Mouse (Mus musculus) heart, postnatal 25 days (tissue): ENCODE results near the gene Gm49510. TPM values are rescaled to one million over a fixed set of nuclear protein-coding genes. Genes with fewer than 3 reads are reported as not detected.
A peak's percentile ranks its signal among the peaks of the same experiment; 100 is the strongest.

Experiments used
- DNase-seq: peaks from one replicate; pipeline ENCODE4 v3.0.0; 2022; ENCODE audit warnings: low spot score
- intact Hi-C: fragments of 180-260 bp; cut with DNase I; formaldehyde crosslinking; loops from one replicate; pipeline ENCODE4 v1.15.1; 2025
- microRNA-seq: library from miRNA; unstranded; fragments of <30 nt; microRNA quantifications from one replicate; pipeline ENCODE4 v1.2.0, GENCODE M21; 2022
- total RNA-seq, 2 experiments: library from RNA; stranded (reverse); gene quantifications; 2 replicates each; pipeline ENCODE4 v1.2.3; 2021

Gm49510 gene
- total RNA-seq, 2 experiments from 2014 or later: 0.18 TPM; not detected in 1

DNA sequence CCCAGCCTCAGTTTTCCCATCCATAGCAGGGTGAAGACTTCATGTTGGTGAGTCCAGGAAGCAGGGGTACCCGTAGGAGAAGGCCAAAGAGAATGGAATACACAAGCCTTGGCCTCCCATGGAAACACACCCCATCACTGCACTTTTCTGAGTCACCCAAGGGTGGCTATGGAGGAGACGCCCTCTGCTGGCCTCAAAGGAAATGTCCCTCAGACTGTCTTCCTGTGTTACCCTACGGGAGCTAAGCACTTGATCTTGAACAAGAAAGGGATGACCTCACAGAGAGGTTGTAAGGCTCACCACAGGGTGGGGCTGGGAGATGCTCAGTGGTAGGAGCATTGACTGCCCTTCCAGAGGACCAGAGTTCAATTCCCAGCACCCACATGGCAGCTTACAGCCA lies 32.1 kb downstream of the Gm49510 start:
- intact Hi-C loops: loop anchor here (1.0 kb wide), 1 partner anchor 16 kb away; no protein-coding TSS in a partner anchor
- DNase-seq: no peak

- DNase-seq: peak; percentile 70
- intact Hi-C loops: no loop called here
Measured at GRCm38 (mm10) chr15:78934784-78935320, 35.4 kb downstream of the Gm49510 start, which contains the start of gene Nol12. Gene Nol12 (plus strand): TSS chr15:78934933.

- DNase-seq: no peak
- intact Hi-C loops: no loop called here
Measured at GRCm38 (mm10) chr15:78936403-78936802, 36.9 kb downstream of the Gm49510 start.

DNA sequence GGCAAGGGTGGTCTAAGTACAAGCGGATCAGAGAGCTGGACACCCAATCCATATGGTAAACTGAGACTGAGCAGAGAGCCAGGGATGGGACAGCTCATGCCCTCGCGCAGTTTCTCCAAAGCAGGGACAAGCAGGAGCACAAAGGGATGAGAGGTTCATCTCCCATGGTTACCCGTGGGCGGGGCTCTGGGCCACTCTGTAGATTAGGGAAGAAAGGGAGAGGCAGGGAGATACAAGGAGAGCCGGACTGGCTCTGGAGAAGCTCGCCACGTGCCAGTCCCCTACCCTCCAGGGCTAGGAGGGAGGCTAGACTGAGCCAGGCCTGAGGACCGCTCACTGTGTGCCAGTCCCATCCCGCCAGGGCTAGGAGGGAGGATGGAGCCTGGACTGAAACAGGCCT lies 37.8 kb downstream of the Gm49510 start:
- intact Hi-C loops: no loop called here
- DNase-seq: no peak

DNA sequence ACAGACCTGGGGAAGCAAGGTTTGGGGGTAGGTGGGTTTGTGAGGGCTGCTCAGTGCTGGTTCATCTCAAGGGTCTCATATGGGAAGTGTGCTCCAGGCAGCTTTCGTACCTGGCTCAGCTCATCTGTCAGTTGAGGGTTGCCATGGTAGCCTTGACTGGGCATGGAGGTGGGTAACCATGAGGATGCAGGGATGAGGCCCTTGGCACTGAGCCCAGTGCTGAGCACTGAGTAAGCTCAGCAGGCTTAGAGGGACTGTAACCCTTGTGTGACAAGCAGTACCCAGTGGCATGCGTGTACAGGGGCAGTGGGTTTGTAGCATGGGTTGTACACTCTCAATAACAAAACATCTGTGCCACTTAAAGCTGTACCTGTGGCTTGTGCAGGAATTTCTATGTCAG lies 38.5 kb downstream of the Gm49510 start:
- DNase-seq: no peak
- intact Hi-C loops: no loop called here

- intact Hi-C loops: no loop called here
- DNase-seq: no peak
Measured at GRCm38 (mm10) chr15:78940325-78940724, 40.9 kb downstream of the Gm49510 start.

DNA sequence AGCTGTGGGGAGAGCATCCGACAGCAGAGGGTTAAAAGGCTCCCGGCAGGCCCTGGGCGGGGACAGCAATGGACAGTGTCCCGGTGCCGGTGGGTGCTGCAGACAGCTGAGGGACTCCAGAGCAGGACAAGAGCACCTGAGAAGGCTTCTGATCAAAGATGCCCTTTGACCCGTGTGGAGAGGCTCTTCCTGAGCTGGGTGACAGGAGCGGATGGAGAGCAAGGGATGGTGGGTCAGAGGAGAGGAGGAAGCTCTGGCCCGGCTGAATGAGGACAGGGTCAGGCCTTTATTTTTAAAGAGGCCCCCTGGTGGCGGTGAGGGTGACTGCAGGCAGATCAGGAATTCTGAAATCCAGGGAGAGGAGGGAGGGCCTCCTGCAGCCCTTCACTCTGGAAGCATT lies 43.2 kb downstream of the Gm49510 start:
- peak; percentile 65 for DNase-seq
- intact Hi-C loops: loop anchor here (1.0 kb wide), 1 partner anchor 27 kb away; no protein-coding TSS in a partner anchor

GRCm38 (mm10) chr15:78946232-78946631 lies 46.8 kb downstream of the Gm49510 start:
- intact Hi-C loops: no loop called here
- no peak for DNase-seq

- DNase-seq: peak; percentile 83
- intact Hi-C loops: no loop called here
Measured at GRCm38 (mm10) chr15:78947657-78948056, 48.2 kb downstream of the Gm49510 start, which contains the start of gene Triobp. Gene Triobp (plus strand): TSS chr15:78947724.

DNA sequence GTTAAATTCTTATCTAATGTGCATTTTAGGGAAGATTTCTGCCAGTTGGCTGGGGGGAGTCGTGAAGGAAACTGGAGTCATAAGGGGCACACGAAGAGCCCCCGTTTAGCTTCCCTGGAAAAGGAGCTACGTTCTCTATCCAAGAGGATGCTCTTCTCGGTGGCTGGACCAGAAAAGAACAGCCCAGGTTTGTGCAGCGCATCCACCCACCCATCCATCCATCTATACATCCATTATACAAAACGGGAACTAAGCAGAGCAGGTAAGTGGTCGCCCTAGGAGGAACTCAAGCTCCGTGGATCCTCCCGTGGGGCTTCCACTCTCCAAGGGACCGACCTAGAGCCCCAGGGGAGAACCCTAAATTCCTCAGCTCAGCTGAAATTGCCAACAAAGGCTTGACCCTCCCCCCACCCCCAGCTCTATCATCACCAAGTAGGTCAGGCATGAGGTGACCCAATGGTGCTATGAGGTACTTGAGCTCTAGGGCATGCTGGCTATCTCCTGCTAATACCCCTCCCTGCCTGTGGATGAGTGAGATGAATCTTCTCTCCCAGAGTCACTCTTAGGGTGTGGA lies 48.8 kb downstream of the Gm49510 start:
- intact Hi-C loops: no loop called here
- no peak for DNase-seq

DNA sequence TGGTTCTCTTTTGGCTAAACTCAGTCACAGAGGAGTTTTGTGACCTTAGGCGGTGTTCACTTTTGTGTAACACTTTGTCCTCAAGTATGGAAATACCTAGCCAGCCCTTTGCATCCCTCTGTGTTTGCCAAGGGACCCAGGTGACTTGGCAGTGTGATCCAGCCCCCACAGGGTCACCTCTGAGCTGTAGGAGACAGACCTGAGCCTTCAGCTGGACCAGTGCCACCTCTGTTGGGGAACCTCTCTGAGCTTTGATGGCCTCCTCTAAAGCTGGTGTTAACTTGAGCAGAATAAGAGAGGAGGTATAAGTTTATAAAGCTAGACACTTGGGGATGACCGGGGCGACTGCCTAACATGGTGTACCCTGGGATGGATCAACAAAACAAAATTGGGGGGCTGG lies 49.4 kb downstream of the Gm49510 start:
- no peak for DNase-seq
- intact Hi-C loops: no loop called here

DNA sequence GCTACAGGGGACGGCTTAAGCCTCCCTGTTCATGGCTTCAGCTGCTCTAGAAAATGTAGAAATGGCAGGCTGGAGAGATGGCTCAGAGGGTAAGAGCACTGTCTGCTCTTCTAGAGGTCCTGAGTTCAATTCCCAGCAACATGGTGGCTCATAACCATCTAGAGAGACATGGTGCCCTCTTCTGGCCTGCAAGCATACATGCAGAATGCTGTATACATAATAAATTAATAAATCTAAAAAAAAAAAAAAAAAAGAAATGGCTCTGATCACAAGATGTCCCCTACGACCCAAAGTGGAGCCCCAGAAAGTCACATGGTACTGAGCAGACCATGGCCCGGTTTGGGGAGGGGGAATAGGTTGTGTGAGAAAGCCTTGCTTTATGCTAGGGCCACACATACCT lies 56.2 kb downstream of the Gm49510 start:
- DNase-seq: no peak
- intact Hi-C loops: no loop called here

DNA sequence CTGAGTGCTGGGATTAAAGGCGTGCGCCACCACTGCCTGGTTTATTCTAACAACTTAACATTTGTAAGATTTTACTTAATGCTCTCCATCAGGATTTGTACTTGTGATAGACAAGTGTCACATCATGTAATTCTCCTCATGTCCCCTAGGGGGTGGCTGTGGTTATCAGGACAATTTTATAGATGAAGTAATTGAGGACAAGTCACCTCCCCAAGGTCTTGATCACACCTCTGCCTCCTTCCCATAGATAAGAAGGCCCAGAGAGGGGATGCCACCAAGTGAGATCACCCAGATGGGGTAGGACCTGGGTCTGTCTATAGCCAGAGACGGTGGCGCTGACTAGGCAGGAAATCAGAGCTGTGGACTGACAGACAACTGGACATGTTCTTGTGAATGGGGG lies 56.9 kb downstream of the Gm49510 start:
- no peak for DNase-seq
- intact Hi-C loops: no loop called here

- DNase-seq: no peak
- intact Hi-C loops: no loop called here
Measured at GRCm38 (mm10) chr15:78957021-78957420, 57.6 kb downstream of the Gm49510 start.

GRCm38 (mm10) chr15:78959537-78959936 lies 60.1 kb downstream of the Gm49510 start:
- DNase-seq: no peak
- intact Hi-C loops: no loop called here

DNA sequence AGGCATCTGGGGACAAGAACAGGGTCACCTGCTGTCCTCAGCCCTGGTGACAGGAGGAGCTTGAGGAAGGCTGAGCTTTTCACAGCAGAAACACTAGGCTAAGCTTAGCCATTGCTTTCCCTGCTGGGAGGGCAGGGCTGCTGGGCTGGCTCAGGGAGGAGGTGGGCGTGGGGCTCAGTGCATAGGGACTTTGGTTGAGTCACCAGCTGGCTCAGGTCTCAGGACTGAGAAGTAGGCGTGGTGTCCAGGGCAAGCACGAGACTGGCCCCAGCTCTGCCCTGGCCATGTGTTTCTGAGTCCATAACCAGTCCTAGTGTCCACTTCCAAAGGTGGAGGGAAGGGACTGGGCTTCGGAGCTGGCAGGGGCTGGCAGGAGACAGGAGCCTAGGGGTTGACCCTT lies 60.6 kb downstream of the Gm49510 start:
- intact Hi-C loops: no loop called here
- peak; percentile 61 for DNase-seq

- intact Hi-C loops: loop anchor here (1.0 kb wide), 1 partner anchor 47 kb away; no protein-coding TSS in a partner anchor
- DNase-seq: peak; percentile 48
Measured at GRCm38 (mm10) chr15:78962885-78963284, 63.4 kb downstream of the Gm49510 start.

Small RNA genes within 50 kb of the gene (microRNA-seq; reads per million reads assigned to microRNA genes)
- not detected for gene Mir6955

Other genes starting within 250 kb of the Gm49510 start
- 1 to 10 TPM; 1.4 to 2.5 TPM for gene Elfn2, start 180.9 kb upstream of the Gm49510 start, total RNA-seq
- 10 to 100 TPM; 11.6 to 13.2 TPM for gene Mfng, start 126.2 kb upstream of the Gm49510 start, total RNA-seq
- gene Card10, start 96.6 kb upstream of the Gm49510 start, total RNA-seq: 10 to 100 TPM; 14.8 to 18.3 TPM
- gene Cdc42ep1, start 57.0 kb upstream of the Gm49510 start, total RNA-seq: 10 to 100 TPM; 34.1 to 41.0 TPM
- gene Lgals2, start 44.1 kb upstream of the Gm49510 start, total RNA-seq: under 1 TPM; 0.62 to 0.64 TPM
- 10 to 100 TPM; 41.6 to 43.8 TPM for gene Gga1, start 22.5 kb upstream of the Gm49510 start, total RNA-seq
- gene Sh3bp1, start 101 bp downstream of the Gm49510 start, total RNA-seq: 1 to 10 TPM; 4.1 to 4.8 TPM
- 1 to 10 TPM in 1 of 2 experiments, under 1 TPM in 1; 0.75 to 1.4 TPM for gene Pdxp, start 14.3 kb downstream of the Gm49510 start, total RNA-seq
- 100 to 1,000 TPM; 188 to 192 TPM for gene Lgals1, start 27.1 kb downstream of the Gm49510 start, total RNA-seq
- 10 to 100 TPM; 15.6 to 16.9 TPM for gene Nol12, start 35.3 kb downstream of the Gm49510 start, total RNA-seq
- 10 to 100 TPM; 36.0 to 39.8 TPM for gene Triobp, start 48.1 kb downstream of the Gm49510 start, total RNA-seq
- gene H1f0, start 128.8 kb downstream of the Gm49510 start, total RNA-seq: 10 to 100 TPM; 95.9 to 98.4 TPM
- not detected for gene Galr3, start 142.2 kb downstream of the Gm49510 start, total RNA-seq
- 1 to 10 TPM; 7.4 to 7.5 TPM for gene Ankrd54, start 163.2 kb downstream of the Gm49510 start, total RNA-seq
- gene Eif3l, start 175.5 kb downstream of the Gm49510 start, total RNA-seq: 10 to 100 TPM; 68.9 to 71.5 TPM
- 10 to 100 TPM; 51.9 to 57.7 TPM for gene Micall1, start 209.2 kb downstream of the Gm49510 start, total RNA-seq
- 100 to 1,000 TPM; 132 TPM for gene Polr2f, start 241.3 kb downstream of the Gm49510 start, total RNA-seq
- gene 1700088E04Rik, start 241.6 kb downstream of the Gm49510 start, total RNA-seq: 1 to 10 TPM; 1.6 to 1.7 TPM